Mouse (Mus musculus) T-cell, adult 2 months (primary cell): Measurements from ENCODE around the gene Mtif3.

Experiments used
- DNase-seq: peaks from one replicate; pipeline ENCODE4 v3.0.0; 2022; ENCODE audit warnings: low spot score

The Mtif3 gene

DNA sequence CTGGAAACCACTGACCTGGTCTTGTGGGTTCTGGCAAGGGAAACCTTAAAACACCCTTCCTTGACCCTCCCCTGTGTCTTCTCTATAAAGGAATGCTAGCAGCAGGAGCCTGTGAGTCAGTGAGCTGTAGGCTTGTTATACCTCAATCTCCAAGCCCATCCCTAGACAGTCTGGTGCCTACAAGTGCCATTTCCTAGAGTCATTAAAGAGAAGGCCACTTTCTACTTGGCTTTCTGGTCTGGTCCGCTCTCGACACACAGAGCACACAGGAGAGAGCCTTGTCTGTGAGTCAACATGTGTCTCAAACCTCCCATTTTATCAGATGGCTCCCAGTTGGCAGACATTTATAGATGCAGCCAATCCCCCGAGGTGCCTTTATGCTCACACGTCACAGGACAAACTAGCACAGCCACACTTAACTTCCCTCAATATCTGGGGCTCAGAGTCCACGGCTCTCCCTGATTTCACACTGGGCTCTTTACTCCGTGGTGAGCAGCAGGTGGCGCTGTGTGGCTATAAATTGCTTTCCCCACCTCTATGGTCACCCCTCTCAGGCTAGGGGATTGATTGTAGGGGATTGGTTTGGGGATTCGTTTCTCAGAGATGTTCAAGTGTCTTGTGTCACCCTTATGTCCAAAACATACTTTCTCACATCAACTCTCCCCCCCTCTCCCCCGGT lies 49.4 kb downstream of the Mtif3 start:
- DNase-seq, result peak; percentile 26

DNA sequence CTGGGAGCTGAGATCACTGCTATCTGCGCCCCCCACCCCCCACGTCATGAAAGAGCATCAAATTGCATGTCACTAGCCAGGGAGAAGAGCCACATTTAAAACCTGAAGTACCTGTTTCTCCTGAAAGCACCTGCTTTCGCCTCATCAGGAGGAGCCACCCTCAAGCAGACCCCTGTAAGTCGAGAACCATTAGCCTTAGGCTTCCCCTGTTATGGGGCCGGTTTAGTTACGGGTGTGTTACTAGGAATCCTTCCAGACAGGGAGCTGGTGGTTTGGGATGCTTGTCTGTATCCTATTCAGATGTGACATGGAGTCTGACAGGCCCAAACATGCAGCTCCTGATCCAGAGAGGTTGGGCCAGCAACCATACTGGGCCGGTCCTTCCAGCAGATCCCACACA lies 50.2 kb downstream of the Mtif3 start:
- DNase-seq, result no peak

DNA sequence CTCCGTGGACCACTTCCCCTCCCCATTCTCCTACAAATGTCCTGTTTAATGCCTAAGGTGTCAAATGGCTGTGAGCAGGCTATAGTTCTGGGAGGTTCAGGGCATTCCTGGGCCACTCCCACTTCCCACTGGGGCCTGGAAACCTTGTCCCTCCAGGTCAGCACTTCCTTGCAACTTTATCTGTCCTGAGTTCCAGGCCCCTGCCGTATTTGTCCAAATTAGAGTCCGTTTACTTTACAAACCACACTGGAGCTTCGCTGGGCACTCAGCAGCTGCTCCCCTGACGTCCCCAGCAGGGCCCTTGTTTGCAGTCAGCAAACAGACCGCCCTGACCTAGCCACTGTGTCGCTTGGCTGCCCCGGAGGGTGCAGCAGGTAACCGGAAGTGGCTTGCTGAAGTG lies 51.4 kb downstream of the Mtif3 start:
- no peak for DNase-seq

DNA sequence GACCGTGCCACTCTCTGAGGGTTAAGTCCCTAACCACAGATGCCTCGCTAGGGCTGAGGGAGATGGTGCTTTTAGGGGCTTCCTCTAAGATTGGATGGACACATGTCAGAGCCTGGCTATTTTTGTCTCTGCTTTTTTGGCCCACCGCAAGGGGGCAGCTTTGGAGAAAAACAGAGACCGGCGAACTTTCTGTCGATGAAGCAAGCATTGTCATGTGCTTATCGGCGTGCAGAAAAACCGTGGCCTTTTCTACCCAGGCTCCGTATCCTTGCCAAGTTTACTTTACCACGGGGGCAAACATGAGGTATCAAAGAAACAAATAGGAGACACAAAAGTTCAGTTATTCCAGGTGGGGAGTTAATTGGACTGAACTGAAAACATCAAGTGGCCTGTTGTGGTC lies 55.0 kb downstream of the Mtif3 start:
- no peak for DNase-seq

DNA sequence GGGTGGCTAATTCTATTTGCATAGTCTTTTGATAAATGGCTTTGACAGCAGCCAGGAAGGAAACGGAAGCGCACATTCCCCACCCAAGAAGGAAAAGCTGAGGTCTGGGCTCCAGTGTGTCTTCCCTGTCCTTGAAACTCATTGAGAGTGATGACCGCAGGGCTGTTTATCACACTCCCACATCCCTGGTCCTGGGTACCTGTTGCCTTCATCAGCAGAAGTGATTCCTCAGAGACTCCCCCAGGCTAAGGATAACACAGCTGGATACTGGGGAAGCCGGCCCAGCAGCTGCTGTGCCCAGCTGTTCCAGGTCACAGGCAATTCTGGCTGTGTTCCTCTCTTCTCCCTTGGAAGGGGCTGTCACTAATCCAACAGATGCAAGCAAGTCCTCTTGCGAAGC lies 56.1 kb downstream of the Mtif3 start:
- no peak for DNase-seq

DNA sequence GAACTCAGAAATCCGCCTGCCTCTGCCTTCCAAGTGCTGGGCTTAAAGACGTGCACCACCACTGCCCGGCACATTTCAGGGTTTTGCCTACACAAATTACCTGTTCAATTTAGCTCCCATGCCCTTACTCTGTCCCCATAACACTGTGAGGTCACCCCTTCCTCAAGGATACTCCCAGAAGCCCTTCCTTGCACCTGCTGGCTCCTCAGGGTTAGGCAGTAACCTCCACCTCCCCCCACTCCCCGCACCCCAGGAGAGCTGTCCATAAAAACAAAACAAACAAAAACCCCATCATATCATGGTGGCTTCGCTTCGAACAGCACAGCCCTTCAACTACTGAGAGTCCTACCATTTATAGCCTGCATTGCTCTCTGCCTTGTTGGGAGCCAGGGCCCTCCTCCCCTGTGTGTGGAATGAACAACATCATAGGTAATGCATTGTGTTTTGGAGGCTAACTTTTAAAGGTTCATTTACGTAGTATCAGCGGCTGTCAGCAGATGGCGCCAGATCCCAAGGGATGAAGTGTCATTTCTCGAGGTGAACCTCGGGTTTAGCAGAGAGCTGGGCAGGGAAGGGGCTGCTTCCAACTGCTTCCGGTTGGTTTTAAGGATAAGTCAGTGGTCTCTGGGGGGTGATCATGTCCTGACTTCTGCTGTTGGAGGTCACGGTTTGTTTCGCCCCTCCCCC lies 58.0 kb downstream of the Mtif3 start:
- peak; percentile 51 for DNase-seq

DNA sequence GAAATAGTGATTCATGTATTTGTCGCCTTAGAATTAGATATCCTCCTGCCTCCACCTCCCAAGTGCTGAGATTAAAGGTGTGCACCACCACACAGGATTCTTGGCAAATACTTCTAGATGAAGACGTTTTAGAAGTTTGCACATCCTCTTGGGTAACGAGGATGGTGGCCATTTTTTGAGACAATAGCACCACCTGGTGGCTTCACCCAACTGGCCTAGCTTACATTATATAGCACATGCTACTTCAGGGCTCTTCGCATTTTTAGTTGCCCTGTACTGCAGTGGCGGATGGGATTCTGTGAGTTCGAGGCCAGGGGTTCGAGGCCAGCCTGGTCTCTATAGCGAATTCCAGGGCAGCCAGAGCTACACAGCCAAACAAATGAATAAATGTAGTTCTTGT lies 59.2 kb downstream of the Mtif3 start:
- peak; percentile 65 for DNase-seq
